Mouse (Mus musculus): Measurements from ENCODE around the gene Prrg3.
"Not testable (repeated sequence)": the region's sequence is repeated elsewhere in the genome, so short reads cannot be mapped to it uniquely, and the experiment has no call there.

Gene Prrg3

DNA sequence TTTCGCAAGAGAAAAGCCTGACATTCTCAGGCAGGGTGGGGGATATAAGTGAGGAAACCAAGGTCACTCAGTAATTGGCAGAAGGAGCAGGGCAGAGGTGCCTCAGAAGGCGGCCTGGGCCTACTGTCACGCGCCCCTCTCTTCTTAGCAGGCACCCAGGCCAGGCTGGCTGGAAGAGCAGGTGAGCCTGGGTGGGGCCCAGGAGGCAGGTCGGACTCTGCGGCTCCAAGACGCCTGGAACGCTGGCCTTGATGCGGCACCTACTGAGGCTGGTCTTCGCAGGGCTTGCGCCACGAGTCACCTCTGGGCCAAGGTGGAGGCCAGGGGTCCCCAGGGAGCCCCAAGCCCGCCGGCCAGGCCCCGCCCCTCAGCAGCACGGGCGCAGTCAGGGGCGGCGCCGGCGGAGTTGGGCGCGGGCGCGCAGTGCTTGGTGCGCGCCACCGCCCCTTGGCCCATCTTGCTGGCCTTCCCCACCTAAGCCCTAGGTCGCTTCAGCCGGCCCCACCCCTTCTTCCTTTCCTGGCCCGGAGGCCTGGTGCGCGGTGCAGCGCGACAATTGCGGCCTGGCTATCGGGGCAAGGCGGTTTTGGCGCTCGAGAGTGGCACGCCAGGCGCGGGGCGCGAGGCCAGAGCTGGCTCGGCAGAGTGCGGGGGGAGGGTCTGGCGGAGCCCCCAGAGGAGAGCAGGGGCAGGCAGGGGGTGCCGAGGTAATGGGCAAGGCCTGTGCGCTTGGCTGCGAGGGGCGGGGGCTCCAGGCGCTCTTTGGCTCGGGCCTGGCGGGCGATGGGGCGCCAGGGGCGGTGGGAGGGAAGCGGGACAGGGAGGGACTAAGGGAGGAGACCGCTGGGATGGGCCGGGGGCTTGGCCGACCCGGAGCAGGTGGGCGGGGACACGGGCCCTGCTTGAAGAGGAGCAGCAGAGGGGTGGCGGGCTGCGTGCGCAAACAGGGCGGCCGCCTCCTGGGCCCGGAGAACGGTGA is at the start of gene Prrg3:
Gene Prrg3, plus strand, starts transcription at position 552 of the 979 bp plus-strand sequence.
- peak; percentile 38 for DNase-seq

DNA sequence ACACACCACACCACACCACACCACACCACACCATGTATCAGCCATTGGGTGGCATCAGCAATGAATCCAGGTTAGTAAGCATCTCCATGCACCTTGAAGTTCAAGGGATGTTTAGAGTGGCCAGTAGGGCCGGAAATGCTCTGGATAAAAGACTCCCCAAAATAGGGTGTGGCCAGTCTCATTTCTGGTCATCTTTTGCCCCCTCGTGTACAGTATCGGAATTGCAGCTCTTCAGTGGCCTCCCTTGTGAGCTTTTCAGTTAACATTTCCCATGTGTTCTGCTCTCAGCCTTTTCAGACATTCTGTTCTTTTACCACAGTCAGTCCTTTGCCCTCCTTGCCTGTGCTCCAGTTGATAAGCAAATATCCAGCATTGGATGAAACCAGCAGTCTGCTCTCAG is 15.8 kb upstream of the Prrg3 start:
- no peak for DNase-seq

DNA sequence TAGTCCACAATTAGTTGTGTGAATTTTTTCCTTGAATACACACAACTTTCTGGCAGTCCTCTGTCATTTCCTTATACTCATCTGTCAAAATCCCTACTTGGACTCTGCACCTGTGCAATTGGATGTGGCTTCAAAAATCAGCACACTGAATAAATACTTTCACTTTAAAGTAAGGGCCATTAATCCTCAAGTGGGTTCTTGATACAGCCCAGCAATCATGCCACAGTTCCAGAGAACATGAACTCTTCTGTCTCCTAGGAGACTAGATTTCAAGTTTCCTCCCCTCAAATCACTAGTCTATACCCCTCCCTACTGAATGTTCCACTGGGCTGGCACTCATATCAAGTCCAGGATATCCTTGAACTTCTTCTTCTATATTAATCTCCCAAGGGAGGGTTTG is 4.1 kb upstream of the Prrg3 start:
- DNase-seq, result no peak

DNA sequence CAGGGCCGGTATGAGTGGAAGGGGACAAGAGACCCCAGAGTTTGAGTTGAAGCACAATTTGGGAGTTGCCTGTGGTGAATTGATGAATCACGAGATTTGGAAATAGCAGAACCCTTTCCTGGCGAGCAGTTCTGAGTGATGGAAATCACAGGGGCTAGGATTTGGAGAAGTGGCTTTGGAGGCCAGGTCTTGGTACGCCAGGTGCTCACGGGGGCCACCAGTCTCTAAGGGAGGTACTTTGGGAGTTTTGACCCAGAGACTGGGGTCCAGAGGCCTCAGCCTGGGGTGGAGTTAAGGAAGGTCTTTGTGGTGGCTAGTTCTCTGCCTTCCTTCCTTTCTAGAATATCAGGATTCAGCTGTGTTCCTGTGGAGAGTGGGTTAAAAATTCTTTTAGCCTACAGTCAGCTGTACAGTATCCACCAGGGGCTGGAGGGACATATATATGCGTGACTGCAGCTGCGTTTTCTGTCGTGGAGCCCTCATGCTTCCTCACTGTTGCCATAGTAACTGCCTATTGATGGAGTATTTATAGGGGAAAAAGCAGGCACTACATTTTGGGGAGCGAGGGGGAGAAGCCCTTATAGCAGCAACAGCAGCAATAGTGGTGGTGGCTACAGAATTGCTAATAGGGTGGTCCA is 970 bp downstream of the Prrg3 start:
- no peak for DNase-seq

DNA sequence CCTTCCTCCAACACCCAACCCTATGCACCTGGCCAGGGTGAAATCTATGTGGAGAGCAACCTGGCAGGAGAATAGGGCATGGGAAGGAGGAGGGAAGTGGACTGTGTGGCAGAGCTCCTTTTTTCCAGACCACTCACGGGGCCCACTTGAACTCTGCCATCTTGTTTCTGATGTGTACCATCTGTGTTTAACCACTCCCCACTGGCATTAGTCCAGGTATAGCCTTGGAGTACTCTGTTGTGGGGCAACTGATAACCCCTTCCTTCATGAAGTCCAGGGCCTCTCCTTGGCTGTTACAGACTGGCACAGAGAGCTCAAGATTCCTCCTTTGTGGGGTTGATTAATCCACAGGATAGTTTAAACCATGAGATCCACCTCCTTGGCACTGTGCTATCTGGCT is 5.8 kb downstream of the Prrg3 start:
- no peak for DNase-seq

DNA sequence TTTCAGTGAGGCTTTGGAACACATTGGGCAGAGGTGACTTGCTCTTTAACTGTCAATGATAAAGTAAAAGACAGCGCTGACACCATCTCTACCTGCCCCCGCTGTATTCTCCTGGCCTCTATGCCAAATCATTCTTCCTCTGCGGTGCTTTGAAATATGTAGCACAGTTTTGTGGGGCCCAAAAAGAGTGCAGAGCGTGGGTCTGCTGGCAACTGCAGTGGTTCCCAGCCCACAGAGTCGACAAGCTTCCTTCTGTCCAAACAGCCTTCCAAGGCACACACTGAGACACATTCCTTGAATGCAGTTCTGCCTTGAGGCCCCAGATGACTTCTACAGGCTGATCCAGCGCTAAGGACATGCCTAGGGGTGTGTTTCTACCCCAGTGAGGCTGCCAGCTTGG is 6.4 kb downstream of the Prrg3 start:
- no peak for DNase-seq

DNA sequence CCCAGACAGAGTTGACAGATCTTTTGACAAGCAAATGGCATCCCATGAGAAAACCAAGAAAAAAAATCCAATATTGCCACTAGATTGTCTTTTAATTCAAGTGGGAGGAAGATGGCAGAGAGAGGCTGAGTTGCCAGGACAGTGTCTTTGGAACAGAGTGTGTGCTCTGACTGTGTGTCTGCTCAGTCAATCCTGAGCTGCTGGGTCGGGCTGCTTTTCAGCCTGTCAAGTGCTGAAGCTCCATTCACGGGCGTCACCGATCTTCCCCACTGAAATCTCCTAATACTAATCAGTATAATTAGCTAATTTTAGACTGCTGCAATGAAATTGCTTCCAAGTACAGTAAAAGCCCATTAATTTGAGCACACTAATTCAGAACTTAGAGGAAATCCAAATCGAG is 8.9 kb downstream of the Prrg3 start:
- DNase-seq, result no peak

DNA sequence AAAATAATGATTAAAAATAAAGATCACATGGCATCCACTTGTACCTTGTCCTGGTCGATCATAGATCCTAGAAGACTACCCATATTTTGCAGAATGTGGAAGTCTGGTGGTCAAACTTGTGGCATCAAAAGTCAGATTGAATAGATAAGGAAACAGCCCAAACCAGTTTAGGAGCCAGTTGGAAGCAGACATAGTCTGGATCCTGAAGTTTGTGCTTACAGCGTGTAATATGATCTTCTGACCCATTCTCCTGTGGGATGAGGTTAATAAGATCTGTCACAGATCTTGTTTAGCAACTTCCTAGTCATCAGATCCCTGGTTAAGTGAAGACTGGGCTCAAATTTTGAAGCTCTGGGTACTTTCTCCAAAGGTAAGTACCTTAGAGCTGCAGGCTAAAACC is 10.3 kb downstream of the Prrg3 start, which contains the start of gene Fate1:
Gene Fate1, plus strand, starts transcription at position 301 of the 400 bp plus-strand sequence.
- DNase-seq, result no peak

DNA sequence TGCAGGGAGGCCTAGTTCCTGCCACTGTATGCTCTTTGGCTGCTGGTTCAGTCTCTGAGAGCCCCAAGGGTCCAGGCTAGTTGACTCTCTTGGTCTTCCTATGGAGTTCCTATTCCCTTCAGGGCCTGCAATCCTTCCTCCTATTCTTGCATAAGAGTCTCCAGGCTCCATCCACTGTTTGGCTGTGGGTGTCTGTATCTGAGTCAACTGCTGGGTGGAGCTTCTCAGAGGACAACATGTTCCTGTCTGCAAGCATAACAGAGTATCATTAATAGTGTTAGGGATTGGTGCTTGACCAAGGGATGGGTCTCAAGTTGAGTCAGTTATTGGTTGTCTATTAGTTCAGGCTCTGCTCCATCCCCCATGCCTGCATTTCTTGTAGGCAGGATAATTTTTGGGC is 15.3 kb downstream of the Prrg3 start:
- DNase-seq, result not testable (repeated sequence)

DNA sequence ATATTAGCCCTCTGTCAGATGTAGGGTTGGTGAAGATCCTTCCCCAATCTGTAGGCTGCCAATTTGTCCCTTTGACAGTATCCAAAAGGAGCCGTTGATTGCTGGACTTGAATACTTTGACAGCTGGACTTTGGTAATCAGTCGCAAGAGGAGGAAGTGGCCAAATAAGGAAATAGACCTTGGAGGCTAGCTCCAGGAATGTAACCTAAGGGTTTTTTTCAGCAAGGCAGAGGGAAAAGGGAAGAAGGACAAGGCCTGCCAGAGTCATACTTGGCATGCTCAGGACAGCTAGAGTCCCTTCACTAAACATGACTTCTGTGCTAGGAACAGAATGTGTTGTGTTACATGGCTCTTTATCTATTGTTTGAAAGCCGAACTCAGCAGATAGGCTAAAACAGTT is 18.0 kb downstream of the Prrg3 start:
- no peak for DNase-seq

DNA sequence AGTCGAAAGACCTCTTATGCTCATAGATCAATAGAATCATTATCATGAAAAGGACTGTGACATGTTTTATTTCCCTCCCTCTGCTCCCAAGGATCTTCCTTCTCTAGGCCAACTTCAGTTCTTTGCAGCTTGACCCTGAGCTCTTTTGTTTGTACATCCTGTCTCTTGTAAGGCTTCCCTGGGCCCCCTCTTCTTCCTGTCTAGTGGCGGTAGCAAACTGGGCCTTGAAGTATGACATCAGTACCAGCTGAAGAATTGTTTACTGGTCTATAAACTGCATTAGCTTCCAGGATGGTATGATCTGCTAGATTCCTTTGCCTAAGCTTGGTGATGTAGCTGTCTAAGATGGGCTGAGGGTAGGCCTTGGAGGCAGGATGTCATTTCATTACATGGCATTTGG is 18.9 kb downstream of the Prrg3 start:
- DNase-seq, result no peak

DNA sequence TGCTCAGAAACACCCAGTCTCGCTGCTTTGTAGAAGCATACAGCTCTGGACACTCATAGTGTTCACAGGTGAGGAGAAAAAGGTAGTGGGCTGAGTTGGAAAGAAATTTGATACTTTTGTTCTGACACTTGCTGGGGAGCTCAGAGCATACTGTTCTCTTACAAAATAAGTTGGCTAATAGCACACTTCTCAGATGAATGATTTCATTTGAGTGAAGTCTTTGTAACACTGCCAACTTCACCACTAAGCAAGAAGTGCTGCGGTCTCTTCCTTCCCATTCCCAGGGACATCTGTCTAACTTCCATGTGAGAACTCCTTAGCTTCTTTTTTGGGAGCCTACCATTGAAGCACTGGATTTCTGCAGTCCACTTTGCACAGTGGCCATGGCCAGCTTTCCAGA is 20.8 kb downstream of the Prrg3 start:
- no peak for DNase-seq

DNA sequence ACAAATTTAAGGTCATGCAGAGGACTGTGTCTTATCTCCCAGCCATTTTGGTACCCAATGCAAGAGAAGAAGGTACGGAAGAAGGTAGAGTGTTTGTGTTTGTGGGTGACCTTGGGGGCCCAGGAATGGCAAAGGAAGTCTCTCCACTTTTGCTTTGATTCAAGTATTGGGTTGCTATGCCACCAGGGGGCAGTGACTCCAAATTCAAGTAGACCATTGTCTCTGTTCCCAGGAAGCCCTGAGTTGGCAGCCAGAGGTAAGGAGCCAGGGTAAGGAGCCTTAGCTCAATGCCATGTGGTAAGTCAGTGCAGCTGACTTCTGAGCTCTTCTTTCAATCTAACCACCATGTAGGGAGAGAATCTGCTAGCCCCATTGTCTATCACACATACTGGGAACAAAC is 21.4 kb downstream of the Prrg3 start:
- no peak for DNase-seq

DNA sequence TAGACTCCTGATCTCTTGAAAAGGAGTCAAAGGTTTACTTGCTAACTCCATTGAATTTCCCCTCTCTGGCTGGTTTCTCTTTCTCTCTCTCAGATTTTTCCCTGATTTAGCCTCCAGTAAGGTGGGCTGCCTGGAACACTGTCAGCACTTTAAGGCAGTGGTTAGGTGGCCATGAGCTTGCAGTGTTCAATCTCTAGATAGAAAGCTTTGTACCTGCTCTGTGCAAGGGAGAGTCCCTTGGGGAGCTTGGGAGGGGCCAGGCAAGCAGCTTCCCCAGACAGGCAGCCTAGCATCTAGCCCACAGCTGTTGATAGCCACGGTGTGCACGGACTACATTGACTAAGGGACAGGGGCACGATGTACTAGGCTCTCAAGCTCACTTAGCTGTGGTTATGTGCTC is 29.1 kb downstream of the Prrg3 start, which contains the start of gene Cnga2:
Gene Cnga2, plus strand, starts transcription at position 301 of the 400 bp plus-strand sequence.
- DNase-seq, result no peak

DNA sequence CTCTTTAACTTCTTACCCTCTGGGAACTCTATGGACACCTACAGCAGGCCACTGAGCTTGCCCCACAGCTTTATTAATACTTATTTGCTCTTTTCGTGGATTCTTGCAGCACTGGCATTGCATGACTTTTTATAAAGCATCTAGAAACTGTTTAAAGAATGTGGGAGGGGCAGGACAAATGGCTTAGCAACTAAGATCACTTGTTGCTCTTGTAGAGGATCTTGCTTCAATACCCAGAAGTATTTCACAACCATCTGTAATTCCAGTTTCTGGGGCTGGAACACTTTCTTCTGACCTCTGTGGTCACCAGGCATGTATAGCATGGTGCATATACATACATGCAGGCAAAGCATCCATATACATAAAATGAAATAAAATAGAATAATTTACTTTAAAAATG is 33.5 kb downstream of the Prrg3 start:
- DNase-seq, result no peak

DNA sequence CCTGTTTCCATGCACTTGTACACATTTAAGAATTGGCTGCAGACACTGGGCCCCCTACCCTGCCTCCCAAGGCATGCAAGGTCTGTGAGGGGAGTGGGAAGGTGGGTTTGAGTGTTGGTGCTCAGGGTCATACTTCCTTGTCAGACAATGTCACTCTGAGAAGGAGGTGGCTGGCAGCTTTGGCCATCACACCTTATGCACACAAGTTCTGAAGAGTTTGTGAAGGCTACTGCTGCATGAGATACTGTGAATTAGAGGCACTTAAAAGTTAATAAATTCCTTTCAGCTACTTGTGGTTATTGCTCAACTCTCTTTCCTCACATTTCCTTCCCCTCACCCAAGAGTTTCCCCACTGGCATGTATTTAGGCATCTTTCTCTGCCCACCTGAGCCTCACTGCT is 47.5 kb downstream of the Prrg3 start:
- DNase-seq, result no peak

DNA sequence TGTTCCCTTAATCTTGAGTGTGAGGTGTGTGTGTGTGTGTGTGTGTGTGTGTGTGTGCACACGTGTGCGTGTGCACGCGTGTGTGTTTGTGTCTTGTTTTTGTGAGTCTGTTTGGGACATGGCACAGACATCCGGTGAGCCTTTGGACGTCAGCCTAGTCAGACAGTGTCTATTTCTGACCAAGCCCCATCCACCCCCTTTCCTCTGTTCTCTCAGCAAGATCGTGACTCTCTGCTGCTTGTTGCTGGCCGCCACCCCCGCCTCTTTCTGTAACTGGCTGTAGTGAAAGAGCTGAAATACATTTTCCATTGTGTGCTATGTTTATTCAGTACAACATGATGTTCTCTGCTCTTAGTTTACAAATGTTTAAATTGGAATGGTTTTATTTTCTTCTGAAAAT is 49.8 kb downstream of the Prrg3 start:
- DNase-seq, result no peak

DNA sequence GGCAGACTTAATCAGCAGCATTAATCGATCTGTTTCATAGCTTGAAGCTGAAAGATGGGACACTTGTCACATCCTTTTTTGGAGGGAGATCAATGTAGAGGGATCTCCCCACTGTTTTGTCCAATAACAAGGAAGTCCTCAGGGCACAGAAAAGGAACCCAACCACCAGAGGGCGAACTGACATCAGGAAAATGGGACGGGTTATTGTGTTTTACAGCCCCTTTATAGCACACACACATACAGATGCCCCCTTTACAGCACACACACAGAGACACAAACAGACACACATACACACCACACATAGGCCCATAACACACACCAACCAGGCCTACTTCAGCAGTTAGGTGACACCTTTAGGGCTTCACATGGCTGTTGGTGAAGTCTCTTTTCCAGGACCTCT is 50.4 kb downstream of the Prrg3 start:
- DNase-seq, result no peak

DNA sequence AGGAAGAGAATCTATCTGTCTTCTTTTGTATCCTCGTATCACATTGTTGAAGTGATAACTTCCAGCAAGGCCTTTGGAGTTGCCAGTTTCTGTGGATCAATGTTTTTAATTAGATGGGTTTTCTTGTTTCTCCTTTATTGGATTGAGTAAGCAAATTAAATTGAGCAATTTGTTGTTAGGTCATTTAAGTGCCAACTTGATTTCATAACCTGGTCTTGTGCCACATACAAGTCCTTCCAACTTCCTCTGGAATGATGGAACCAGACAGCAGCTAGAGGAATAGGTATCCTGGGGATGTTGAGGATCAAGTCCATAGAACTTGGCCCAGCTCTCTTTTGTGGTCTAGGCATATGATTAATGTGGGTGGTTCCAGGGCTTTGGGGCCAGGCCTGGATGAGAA is 59.8 kb downstream of the Prrg3 start:
- no peak for DNase-seq
